ENCODE assay signal across 17 mouse cellular contexts in genomic region chr4:91583035-91583434, GRCm38 (mm10).
"Had no signal": no experiment of that assay in that cellular context is flagged by ENCODE, and none has a peak within 500 bp of the region (broad histone marks: within the 10 kb centered on the region; RNA-seq: fewer than 3 reads in every experiment).

No protein-coding gene starts in this region.

- H3K36me3 ChIP-seq: midbrain, embryonic 10.5 days; midbrain, embryonic 12.5 days; neural tube, embryonic 13.5 days; neural tube, embryonic 15.5 days; stomach, embryonic 15.5 days had no signal

- H3K9ac ChIP-seq: lung, embryonic 14.5 days; midbrain, embryonic 12.5 days; neural tube, embryonic 13.5 days; neural tube, embryonic 15.5 days; stomach, embryonic 15.5 days had no signal

- H3K27me3 ChIP-seq: midbrain, embryonic 12.5 days; neural tube, embryonic 13.5 days; neural tube, embryonic 15.5 days; stomach, embryonic 15.5 days had no signal

- H3K4me1 ChIP-seq: midbrain, embryonic 10.5 days; midbrain, embryonic 12.5 days; neural tube, embryonic 13.5 days; neural tube, embryonic 15.5 days; stomach, embryonic 15.5 days had no signal

- ATAC-seq: midbrain, embryonic 16.5 days had no signal

- H3K4me2 ChIP-seq: lung, embryonic 14.5 days; midbrain, embryonic 12.5 days; neural tube, embryonic 13.5 days; neural tube, embryonic 15.5 days; stomach, embryonic 15.5 days had no signal

- DNase-seq: lung, adult 18-20 months; lung, embryonic 14.5 days; lung, postnatal 10 days; lung, postnatal 4 days; midbrain, embryonic 14.5 days; right cerebral cortex, postnatal 14 days; thymus, adult 2 months; thymus, postnatal 25 days; thymus, postnatal 4 days had no signal

- H3K9me3 ChIP-seq: midbrain, embryonic 10.5 days; midbrain, embryonic 12.5 days; neural tube, embryonic 13.5 days; neural tube, embryonic 15.5 days; stomach, embryonic 15.5 days had no signal

- H3K27ac ChIP-seq: midbrain, embryonic 10.5 days; midbrain, embryonic 12.5 days; neural tube, embryonic 13.5 days; neural tube, embryonic 15.5 days; stomach, embryonic 15.5 days; stomach, postnatal 0 days had no signal

- H3K4me3 ChIP-seq: midbrain, embryonic 10.5 days; midbrain, embryonic 12.5 days; myocyte; neural tube, embryonic 13.5 days; neural tube, embryonic 15.5 days; stomach, embryonic 15.5 days had no signal
